Mouse (Mus musculus): ENCODE data around the gene Chid1. TPM values are rescaled to one million over a fixed set of nuclear protein-coding genes. Genes with fewer than 3 reads are reported as not detected.

The Chid1 gene
- polyA plus RNA-seq, 1 experiment from 2014 or later = 20.5 TPM

GRCm38 (mm10) chr7:141518926-141519325 is 20.7 kb downstream of the Chid1 start:
- no peak for TF ChIP-seq CTCF (IDR thresholded peaks at IDR 0.05; ENCODE audit: low read depth)
- no peak for ATAC-seq
- Histone ChIP-seq H3K4me2 (replicated peaks; ENCODE audit: low read depth) (no peak overlapping the region), H3K4me3 (ENCODE audit: low read depth, low read length) (no peak overlapping the region), H3K4me1 (replicated peaks; ENCODE audit: control insufficient read depth, insufficient read depth, low read length) (no peaks in the 10 kb centered on the region), H3K9ac (ENCODE audit: low read depth, low read length) (no peak overlapping the region), H3K27ac (ENCODE audit: low read depth, low read length) (no peak overlapping the region), H3K9me3 (ENCODE audit: control insufficient read depth) (no peaks in the 10 kb centered on the region), H3K36me3 (ENCODE audit: control insufficient read depth, insufficient read depth) (peaks cover 16% of the 10 kb centered on the region; the same call in 1 of the 2 replicates), H3K27me3 (replicated peaks; ENCODE audit: control insufficient read depth, insufficient read depth, low read length) (no peaks in the 10 kb centered on the region)
- WGBS = 70% methylated on average over 3 of the region's 3 CpGs

DNA sequence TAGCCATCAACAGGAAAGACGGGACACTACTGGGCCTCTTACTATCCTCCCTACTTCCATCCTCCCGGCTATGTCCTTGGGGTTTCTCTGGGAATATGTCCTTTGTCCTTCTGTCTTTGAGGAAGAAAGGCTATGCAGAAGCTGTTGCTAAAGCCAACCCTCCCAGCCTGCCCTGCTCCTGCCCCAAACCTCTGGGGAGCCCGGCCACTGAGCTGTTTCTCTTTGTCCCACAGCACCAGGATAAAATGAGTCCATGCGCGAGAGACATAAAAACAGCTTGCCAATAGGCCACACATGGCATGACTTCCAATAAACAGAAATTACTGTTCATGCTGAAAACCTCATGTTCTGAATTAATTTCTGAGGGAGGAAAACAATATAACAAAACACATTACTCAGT is 21.4 kb downstream of the Chid1 start:
- Histone ChIP-seq H3K9me3 (ENCODE audit: control insufficient read depth) (no peaks in the 10 kb centered on the region), H3K4me1 (replicated peaks; ENCODE audit: control insufficient read depth, insufficient read depth, low read length) (no peaks in the 10 kb centered on the region), H3K27ac (ENCODE audit: low read depth, low read length) (no peak overlapping the region), H3K9ac (ENCODE audit: low read depth, low read length) (no peak overlapping the region), H3K4me2 (replicated peaks; ENCODE audit: low read depth) (no peak overlapping the region), H3K4me3 (ENCODE audit: low read depth, low read length) (no peak overlapping the region), H3K36me3 (ENCODE audit: control insufficient read depth, insufficient read depth) (peaks cover 16% of the 10 kb centered on the region; the same call in 1 of the 2 replicates), H3K27me3 (replicated peaks; ENCODE audit: control insufficient read depth, insufficient read depth, low read length) (no peaks in the 10 kb centered on the region)
- no peak for TF ChIP-seq CTCF (IDR thresholded peaks at IDR 0.05; ENCODE audit: low read depth)
- WGBS = 92% methylated on average over 5 of the region's 5 CpGs
- ATAC-seq = no peak

GRCm38 (mm10) chr7:141517638-141518037 is 22.0 kb downstream of the Chid1 start:
- TF ChIP-seq CTCF (IDR thresholded peaks at IDR 0.05; ENCODE audit: low read depth) = no peak
- WGBS = 68% methylated on average over 4 of the region's 4 CpGs

DNA sequence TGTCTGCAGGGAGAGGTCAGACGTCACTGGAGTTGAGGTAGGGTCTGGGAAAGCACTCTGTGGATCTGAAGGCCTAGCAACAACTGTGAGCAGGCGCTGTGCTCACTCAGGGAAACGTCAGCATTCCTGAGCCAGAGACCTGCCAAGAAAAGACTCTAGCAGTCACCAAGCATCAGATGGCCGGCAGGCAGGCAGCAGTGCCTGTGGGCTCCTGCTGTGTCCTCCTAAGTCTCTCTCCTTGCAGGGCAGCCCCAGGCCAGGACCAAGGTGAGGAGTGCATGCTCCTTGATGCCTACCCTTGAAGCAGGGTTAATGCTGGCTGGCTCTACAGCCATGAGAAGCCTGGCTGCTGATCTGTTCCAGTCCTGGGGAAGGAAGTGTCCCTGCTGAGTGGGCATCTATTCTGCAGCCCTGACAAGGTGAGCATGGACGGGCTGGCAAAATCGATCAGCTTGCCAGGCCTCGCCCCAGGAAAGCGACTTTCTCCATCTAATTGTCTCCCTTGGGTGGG is 28.9 kb downstream of the Chid1 start:
- H3K36me3 ChIP-seq (ENCODE audit: control insufficient read depth, insufficient read depth) = peaks cover 26% of the 10 kb centered on the region; the same call in 1 of the 2 replicates
- no peaks in the 10 kb centered on the region for H3K27me3 ChIP-seq (replicated peaks; ENCODE audit: control insufficient read depth, insufficient read depth, low read length)
- no peak overlapping the region for H3K4me2 ChIP-seq (replicated peaks; ENCODE audit: low read depth)
- no peaks in the 10 kb centered on the region for H3K9me3 ChIP-seq (ENCODE audit: control insufficient read depth)
- TF ChIP-seq CTCF (IDR thresholded peaks at IDR 0.05; ENCODE audit: low read depth) = no peak
- no peak overlapping the region for H3K9ac ChIP-seq (ENCODE audit: low read depth, low read length)
- ATAC-seq = no peak
- H3K4me1 ChIP-seq (replicated peaks; ENCODE audit: control insufficient read depth, insufficient read depth, low read length) = no peaks in the 10 kb centered on the region
- H3K4me3 ChIP-seq (ENCODE audit: low read depth, low read length) = no peak overlapping the region
- WGBS = 83% methylated on average over 8 of the region's 8 CpGs
- no peak overlapping the region for H3K27ac ChIP-seq (ENCODE audit: low read depth, low read length)

More at GRCm38 (mm10) chr7:141517638-141518037, 22.0 kb downstream of the Chid1 start:
- H3K9me3 ChIP-seq (ENCODE audit: control insufficient read depth) = no peaks in the 10 kb centered on the region
- ATAC-seq = peak; percentile 57
- no peaks in the 10 kb centered on the region for H3K4me1 ChIP-seq (replicated peaks; ENCODE audit: control insufficient read depth, insufficient read depth, low read length)
- no peak overlapping the region for H3K9ac ChIP-seq (ENCODE audit: low read depth, low read length)
- H3K27me3 ChIP-seq (replicated peaks; ENCODE audit: control insufficient read depth, insufficient read depth, low read length) = no peaks in the 10 kb centered on the region
- no peak overlapping the region for H3K27ac ChIP-seq (ENCODE audit: low read depth, low read length)
- H3K4me2 ChIP-seq (replicated peaks; ENCODE audit: low read depth) = no peak overlapping the region
- H3K36me3 ChIP-seq (ENCODE audit: control insufficient read depth, insufficient read depth) = peaks cover 16% of the 10 kb centered on the region; the same call in 1 of the 2 replicates
- H3K4me3 ChIP-seq (ENCODE audit: low read depth, low read length) = no peak overlapping the region

GRCm38 (mm10) chr7:141510196-141510595 is 29.5 kb downstream of the Chid1 start:
- H3K9me3 ChIP-seq (ENCODE audit: control insufficient read depth) = no peaks in the 10 kb centered on the region
- H3K4me2 ChIP-seq (replicated peaks; ENCODE audit: low read depth) = no peak overlapping the region
- no peak for ATAC-seq
- no peak overlapping the region for H3K27ac ChIP-seq (ENCODE audit: low read depth, low read length)
- H3K36me3 ChIP-seq (ENCODE audit: control insufficient read depth, insufficient read depth) = peaks cover 21% of the 10 kb centered on the region; the same call in 1 of the 2 replicates
- no peak overlapping the region for H3K9ac ChIP-seq (ENCODE audit: low read depth, low read length)
- 86% methylated on average over 5 of the region's 5 CpGs for WGBS
- TF ChIP-seq CTCF (IDR thresholded peaks at IDR 0.05; ENCODE audit: low read depth) = no peak
- no peak overlapping the region for H3K4me3 ChIP-seq (ENCODE audit: low read depth, low read length)
- no peaks in the 10 kb centered on the region for H3K27me3 ChIP-seq (replicated peaks; ENCODE audit: control insufficient read depth, insufficient read depth, low read length)
- H3K4me1 ChIP-seq (replicated peaks; ENCODE audit: control insufficient read depth, insufficient read depth, low read length) = no peaks in the 10 kb centered on the region

DNA sequence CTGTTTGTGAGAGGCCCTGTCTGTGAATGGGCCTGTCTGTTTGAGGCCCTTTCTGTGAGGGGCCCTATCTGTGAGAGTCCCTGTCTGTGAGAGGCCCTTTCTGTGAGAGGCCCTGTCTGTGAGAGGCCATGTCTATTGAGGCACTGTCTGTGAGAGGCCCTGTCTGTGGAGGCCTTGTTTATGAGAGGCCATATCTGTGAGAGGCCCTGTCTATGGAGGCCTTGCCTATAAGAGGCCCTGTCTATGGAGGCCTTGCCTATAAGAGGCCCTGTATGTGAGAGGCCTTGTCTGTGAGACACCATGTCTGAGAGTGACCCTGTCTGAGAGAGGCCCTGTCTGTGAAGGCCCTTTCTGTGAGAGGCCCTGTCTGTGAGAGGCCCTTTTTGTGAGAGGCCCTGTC is 31.5 kb downstream of the Chid1 start:
- H3K4me1 ChIP-seq (replicated peaks; ENCODE audit: control insufficient read depth, insufficient read depth, low read length) = no peaks in the 10 kb centered on the region
- H3K27me3 ChIP-seq (replicated peaks; ENCODE audit: control insufficient read depth, insufficient read depth, low read length) = no peaks in the 10 kb centered on the region
- H3K9ac ChIP-seq (ENCODE audit: low read depth, low read length) = no peak overlapping the region
- no peak overlapping the region for H3K4me2 ChIP-seq (replicated peaks; ENCODE audit: low read depth)
- no peaks in the 10 kb centered on the region for H3K9me3 ChIP-seq (ENCODE audit: control insufficient read depth)
- no peak overlapping the region for H3K4me3 ChIP-seq (ENCODE audit: low read depth, low read length)
- peak; percentile 91 for ATAC-seq
- no peak for TF ChIP-seq CTCF (IDR thresholded peaks at IDR 0.05; ENCODE audit: low read depth)
- H3K27ac ChIP-seq (ENCODE audit: low read depth, low read length) = peak overlapping the region; percentile 87
- H3K36me3 ChIP-seq (ENCODE audit: control insufficient read depth, insufficient read depth) = peaks cover 17% of the 10 kb centered on the region; the same call in 1 of the 2 replicates

All from intestine, postnatal 0 days (tissue).